Mouse (Mus musculus) lung, postnatal 0 days (tissue): ENCODE measurements at regions not wholly inside any gene's neighbourhood (a gene's known extent, or its start where the extent isn't known, plus 50 kb on each side); places are given as distances from the start of the nearest gene placed in this dataset.

ENCODE experiments used
- ATAC-seq: fragments of 200-750 bp; cut with Nextera tagmentation; 2 replicates; pipeline ENCODE4 v1.8.0; 2017; ENCODE audit warnings: moderate library complexity
- DNase-seq: peaks from one replicate; pipeline ENCODE4 v3.0.0-alpha.2; 2016; ENCODE audit warnings: low spot score
- H3K27ac ChIP-seq: fragments of 300-500 bp; sonication (generic); 2 replicates; pipeline ENCODE4 v1.5.1; 2014; ENCODE audit warnings: antibody characterized with exemption, mild to moderate bottlenecking, low read length, mixed read lengths
- H3K27me3 ChIP-seq: fragments of 300-500 bp; sonication (generic); replicated peaks from 2 replicates; pipeline ENCODE4 v1.6.1; 2014; ENCODE audit warnings: low read length, mixed read lengths; ENCODE audit not compliant: insufficient read depth
- H3K36me3 ChIP-seq: fragments of 300-500 bp; sonication (generic); 2 replicates; pipeline ENCODE4 v1.6.1; 2014; ENCODE audit warnings: low read length, mixed read lengths; ENCODE audit not compliant: insufficient read depth
- H3K4me1 ChIP-seq: fragments of 300-500 bp; sonication (generic); 2 replicates; pipeline ENCODE4 v1.6.1; 2014; ENCODE audit warnings: antibody characterized with exemption, low read depth, low read length, mixed read lengths; ENCODE audit not compliant: insufficient read depth
- H3K4me2 ChIP-seq: fragments of 300-500 bp; sonication (generic); replicated peaks from 2 replicates; pipeline ENCODE4 v1.6.1; 2014; ENCODE audit warnings: low read depth, mild to moderate bottlenecking, low read length, moderate library complexity, mixed read lengths
- H3K4me3 ChIP-seq: fragments of 300-500 bp; sonication (generic); 2 replicates; pipeline ENCODE4 v1.5.1; 2014; ENCODE audit warnings: low read depth, low read length
- H3K9ac ChIP-seq: fragments of 300-500 bp; sonication (generic); replicated peaks from 2 replicates; pipeline ENCODE4 v1.6.1; 2014; ENCODE audit warnings: low read depth, mild to moderate bottlenecking
- H3K9me3 ChIP-seq: fragments of 300-500 bp; sonication (generic); 2 replicates; pipeline ENCODE4 v1.6.1; 2016; ENCODE audit warnings: low read length, mixed read lengths
- CTCF ChIP-seq: IDR thresholded peaks from 2 replicates; pipeline ENCODE4 v1.5.1; 2016; ENCODE audit warnings: antibody characterized with exemption, mild to moderate bottlenecking
- EP300 ChIP-seq: IDR thresholded peaks from 2 replicates; pipeline ENCODE4 v1.6.1; 2016; ENCODE audit warnings: antibody characterized with exemption, mild to moderate bottlenecking, control low read depth
- WGBS: fragments of 180-500 bp; shearing (Covaris S2); extraction: QIAGEN DNeasy Blood & Tissue Kit; methylation state at CpG from one replicate; pipeline ENCODE4 v1.1.7; 2014; 5-methylcytosine and 5-hydroxymethylcytosine counted together

DNA sequence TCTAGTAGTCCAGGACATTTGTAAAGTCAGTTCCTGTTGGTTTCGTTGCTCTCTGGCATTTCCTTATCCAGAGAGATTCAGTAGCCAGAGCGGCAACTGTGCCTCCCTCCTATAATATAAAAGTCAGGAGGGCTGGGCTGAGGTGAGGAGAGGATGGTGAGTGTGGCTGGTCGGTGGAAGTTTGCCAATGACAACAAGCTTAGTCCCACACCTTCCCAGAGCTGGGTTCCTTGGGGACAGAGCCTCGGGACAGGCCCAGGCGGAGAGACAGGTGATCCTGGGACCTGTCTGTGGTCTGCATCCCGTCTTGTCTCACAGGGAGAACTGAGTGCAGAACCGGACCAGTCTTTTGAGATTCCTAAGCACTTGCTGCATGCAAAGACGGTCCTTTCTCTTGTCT is 136.5 kb downstream of the Gadd45g start:
- WGBS: 61% methylated on average over 8 of the region's 8 CpGs
- no peak overlapping the region for H3K9ac ChIP-seq
- H3K36me3 ChIP-seq: no peaks in the 10 kb centered on the region
- no peaks in the 10 kb centered on the region for H3K9me3 ChIP-seq
- H3K27ac ChIP-seq: no peak overlapping the region
- H3K4me2 ChIP-seq: no peak overlapping the region
- no peak for TF ChIP-seq EP300
- TF ChIP-seq CTCF: no peak
- no peak overlapping the region for H3K4me3 ChIP-seq
- ATAC-seq (peak; percentile 67), DNase-seq (peak; percentile 44)
- H3K4me1 ChIP-seq: no peaks in the 10 kb centered on the region
- H3K27me3 ChIP-seq: no peaks in the 10 kb centered on the region

GRCm38 (mm10) chr13:51983575-51983974 is 137.1 kb downstream of the Gadd45g start:
- DNase-seq (peak; percentile 62), ATAC-seq (peak; percentile 80)
- Histone ChIP-seq H3K4me2 (no peak overlapping the region), H3K9ac (no peak overlapping the region), H3K27me3 (no peaks in the 10 kb centered on the region), H3K4me3 (no peak overlapping the region), H3K4me1 (no peaks in the 10 kb centered on the region), H3K27ac (no peak overlapping the region), H3K9me3 (no peaks in the 10 kb centered on the region), H3K36me3 (no peaks in the 10 kb centered on the region)
- TF ChIP-seq CTCF (no peak), EP300 (no peak; the same call in 1 of the 2 replicates)
- WGBS: 47% methylated on average over 5 of the region's 5 CpGs

DNA sequence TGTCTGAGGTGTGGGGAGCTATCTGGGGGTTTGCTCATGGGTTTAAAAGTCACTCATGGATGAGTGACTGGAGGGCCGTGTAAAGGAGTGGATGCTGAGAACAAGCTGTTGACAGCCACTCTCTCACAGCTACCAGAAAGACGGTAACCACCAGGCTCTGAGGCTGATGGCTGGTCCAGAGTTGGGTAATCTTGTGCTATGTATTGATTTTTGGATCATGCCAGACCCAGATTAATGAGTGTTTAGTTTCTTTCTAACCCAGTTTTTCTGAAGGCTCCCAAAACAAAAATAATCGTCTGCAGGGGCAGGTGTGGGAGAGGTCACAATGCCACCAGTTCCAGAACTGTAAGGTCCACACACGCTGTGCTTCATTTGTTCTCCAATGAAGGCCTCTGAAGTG is 144.9 kb downstream of the Gadd45g start:
- H3K27ac ChIP-seq: no peak overlapping the region
- H3K9ac ChIP-seq: no peak overlapping the region
- H3K4me3 ChIP-seq: no peak overlapping the region
- no peaks in the 10 kb centered on the region for H3K9me3 ChIP-seq
- H3K27me3 ChIP-seq: no peaks in the 10 kb centered on the region
- no peaks in the 10 kb centered on the region for H3K36me3 ChIP-seq
- no peak overlapping the region for H3K4me2 ChIP-seq
- WGBS: 80% methylated on average over 4 of the region's 4 CpGs
- no peaks in the 10 kb centered on the region for H3K4me1 ChIP-seq
- DNase-seq (no peak), ATAC-seq (no peak)
- TF ChIP-seq EP300: no peak

- Histone ChIP-seq H3K27ac (no peak overlapping the region), H3K4me2 (no peak overlapping the region), H3K9me3 (no peaks in the 10 kb centered on the region), H3K9ac (no peak overlapping the region), H3K4me3 (no peak overlapping the region), H3K27me3 (no peaks in the 10 kb centered on the region), H3K4me1 (no peaks in the 10 kb centered on the region), H3K36me3 (no peaks in the 10 kb centered on the region)
- ATAC-seq (peak; percentile 63), DNase-seq (peak; percentile 17)
- no peak for TF ChIP-seq CTCF
- TF ChIP-seq EP300: peak; percentile 28; the same call in 1 of the 2 replicates
- WGBS: 37% methylated on average over 6 of the region's 6 CpGs
These were observed 146.4 kb downstream of the Gadd45g start for GRCm38 (mm10) chr13:51992878-51993277.

DNA sequence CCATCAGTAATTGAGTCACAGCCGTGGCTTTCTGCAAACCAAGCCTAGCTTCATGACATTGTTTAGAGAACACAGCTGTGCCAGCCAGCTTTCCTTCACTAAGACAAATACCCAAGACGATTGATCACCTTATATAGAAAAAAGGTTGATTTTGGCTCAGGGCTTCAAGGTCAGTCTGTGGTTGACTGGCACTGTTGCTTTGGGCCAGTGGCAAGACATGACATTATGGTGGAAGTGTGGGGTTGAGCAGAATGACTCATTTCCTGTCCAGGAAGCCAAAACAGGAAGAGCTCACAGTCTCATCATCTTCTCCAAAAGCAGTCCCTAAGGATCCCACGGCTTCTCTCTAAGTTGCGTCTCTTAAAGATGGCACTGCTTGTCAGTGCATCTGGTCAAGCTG is 149.7 kb downstream of the Gadd45g start:
- no peak for TF ChIP-seq EP300

DNA sequence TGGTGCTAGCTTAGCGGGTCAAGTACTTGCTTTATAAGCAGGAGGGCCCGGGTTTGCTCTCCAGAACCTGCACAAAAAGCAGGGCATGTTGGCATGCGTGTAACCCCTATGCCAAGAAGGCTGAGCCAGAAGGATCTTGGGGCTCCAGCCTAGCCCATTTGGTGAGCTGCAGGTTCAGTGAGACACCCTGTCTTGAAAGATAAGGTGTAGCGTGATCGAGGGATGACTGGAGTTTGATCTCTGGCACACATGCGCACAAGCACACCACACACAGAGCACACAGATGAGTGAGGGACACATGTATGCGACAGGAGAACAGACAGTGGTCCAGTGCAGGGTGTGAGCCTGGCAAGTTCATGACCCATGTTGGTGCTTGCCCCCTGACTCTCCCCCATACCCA is 152.1 kb downstream of the Gadd45g start:
- H3K4me2 ChIP-seq: no peak overlapping the region
- H3K9me3 ChIP-seq: no peaks in the 10 kb centered on the region
- H3K36me3 ChIP-seq: no peaks in the 10 kb centered on the region
- ATAC-seq (no peak), DNase-seq (no peak)
- 83% methylated on average over 7 of the region's 7 CpGs for WGBS
- TF ChIP-seq CTCF (no peak), EP300 (no peak)
- 0 out of 2 replicates have a peak, but pooled peaks cover 3% of the 10 kb centered on the region for H3K27me3 ChIP-seq
- no peak overlapping the region for H3K9ac ChIP-seq
- no peaks in the 10 kb centered on the region; the same call in 1 of the 2 replicates for H3K4me1 ChIP-seq
- H3K27ac ChIP-seq: no peak overlapping the region
- no peak overlapping the region for H3K4me3 ChIP-seq

More for the DNA sequence above, 149.7 kb downstream of the Gadd45g start:
- H3K4me2 ChIP-seq: no peak overlapping the region
- no peaks in the 10 kb centered on the region for H3K4me1 ChIP-seq
- 52% methylated on average over 4 of the region's 4 CpGs for whole genome bisulfite sequencing
- DNase-seq (peak; percentile 51), ATAC-seq (peak; percentile 32; the same call in 1 of the 2 replicates)
- no peak overlapping the region for H3K9ac ChIP-seq
- H3K27me3 ChIP-seq: 0 out of 2 replicates have a peak, but pooled peaks cover under 1% of the 10 kb centered on the region
- H3K36me3 ChIP-seq: no peaks in the 10 kb centered on the region
- no peak overlapping the region for H3K27ac ChIP-seq
- no peaks in the 10 kb centered on the region for H3K9me3 ChIP-seq
- no peak overlapping the region for H3K4me3 ChIP-seq

- TF ChIP-seq EP300: no peak
- TF ChIP-seq CTCF: no peak
These were observed 155.3 kb downstream of the Gadd45g start for GRCm38 (mm10) chr13:52001811-52002210.

More at GRCm38 (mm10) chr13:52001811-52002210, 155.3 kb downstream of the Gadd45g start:
- H3K9ac ChIP-seq: no peak overlapping the region
- H3K27me3 ChIP-seq: 0 out of 2 replicates have a peak, but pooled peaks cover 3% of the 10 kb centered on the region
- no peak overlapping the region for H3K4me2 ChIP-seq
- H3K9me3 ChIP-seq: no peaks in the 10 kb centered on the region
- H3K36me3 ChIP-seq: no peaks in the 10 kb centered on the region
- H3K4me3 ChIP-seq: no peak overlapping the region
- ATAC-seq (peak; percentile 35; the same call in 1 of the 2 replicates), DNase-seq (no peak)
- no peak overlapping the region for H3K27ac ChIP-seq
- WGBS: 53% methylated on average over 12 of the region's 12 CpGs
- H3K4me1 ChIP-seq: no peaks in the 10 kb centered on the region; the same call in 1 of the 2 replicates
